Mouse (Mus musculus): ENCODE results near the gene C1qtnf9.

GRCm38 (mm10) chr14:60763746-60764145 lies 4.2 kb upstream of the C1qtnf9 start:
- TF ChIP-seq GATA1 (IDR thresholded peaks at IDR 0.05; ENCODE audit: borderline replicate concordance, low read length) (no peak), FLI1 (IDR thresholded peaks at IDR 0.05; ENCODE audit: low read length) (no peak)
